Mouse (Mus musculus) midbrain, postnatal 0 days (tissue): ENCODE measurements around the gene Foxs1. TPM values are rescaled to one million over a fixed set of nuclear protein-coding genes. Genes with fewer than 3 reads are reported as not detected.

Source experiments
- ATAC-seq: fragments of 200-750 bp; cut with Nextera tagmentation; 2 replicates; pipeline ENCODE4 v1.8.0; 2017; ENCODE audit warnings: moderate number of reproducible peaks, mild to moderate bottlenecking, moderate TSS enrichment, moderate library complexity; ENCODE audit not compliant: low FRiP score
- DNase-seq: peaks from one replicate; pipeline ENCODE4 v3.0.0-alpha.2; 2015; ENCODE audit warnings: low spot score
- H3K27ac ChIP-seq: fragments of 300-500 bp; sonication (generic); 2 replicates; pipeline ENCODE4 v1.5.1; 2014; ENCODE audit warnings: low read depth, mild to moderate bottlenecking, low read length, mixed read lengths
- H3K27me3 ChIP-seq: fragments of 300-500 bp; sonication (generic); 2 replicates; pipeline ENCODE4 v1.6.1; 2014; ENCODE audit warnings: low read length, control low read depth, mixed read lengths; ENCODE audit not compliant: insufficient read depth
- H3K36me3 ChIP-seq: fragments of 300-500 bp; sonication (generic); 2 replicates; pipeline ENCODE4 v1.6.1; 2014; ENCODE audit warnings: low read length, control low read depth, mixed read lengths; ENCODE audit not compliant: insufficient read depth
- H3K4me1 ChIP-seq: fragments of 300-500 bp; sonication (generic); 2 replicates; pipeline ENCODE4 v1.6.1; 2014; ENCODE audit warnings: mild to moderate bottlenecking, control low read depth, antibody characterized with exemption, low read length, mixed read lengths; ENCODE audit not compliant: insufficient read depth
- H3K4me2 ChIP-seq: fragments of 300-500 bp; sonication (generic); 2 replicates; pipeline ENCODE4 v1.6.1; 2014; ENCODE audit warnings: low read depth, mild to moderate bottlenecking, low read length, mixed read lengths; ENCODE audit not compliant: poor library complexity, severe bottlenecking
- H3K4me3 ChIP-seq: fragments of 300-500 bp; sonication (generic); 2 replicates; pipeline ENCODE4 v1.5.1; 2014; ENCODE audit warnings: low read depth, mild to moderate bottlenecking, low read length, moderate library complexity
- H3K9ac ChIP-seq: fragments of 300-500 bp; sonication (generic); replicated peaks from 2 replicates; pipeline ENCODE4 v1.6.1; 2014; ENCODE audit warnings: mild to moderate bottlenecking, low read length, moderate library complexity, mixed read lengths; ENCODE audit not compliant: poor library complexity, severe bottlenecking
- H3K9me3 ChIP-seq: fragments of 300-500 bp; sonication (generic); 2 replicates; pipeline ENCODE4 v1.6.1; 2016; ENCODE audit warnings: low read length, control low read depth
- CTCF ChIP-seq: IDR thresholded peaks from 2 replicates; pipeline ENCODE4 v1.5.1; 2016; ENCODE audit warnings: antibody characterized with exemption, mild to moderate bottlenecking
- WGBS: fragments of 180-500 bp; shearing (Covaris S2); extraction: QIAGEN DNeasy Blood & Tissue Kit; methylation state at CpG from one replicate; pipeline ENCODE4 v1.1.7; 2014; 5-methylcytosine and 5-hydroxymethylcytosine counted together
- polyA plus RNA-seq: library from polyadenylated mRNA; unstranded; fragments of >200 nt; fragmentation: Nextera tagmentation; extraction: Ambion mirVana; gene quantifications from 2 replicates; pipeline ENCODE4 v1.2.1, GENCODE M21; 2015
- total RNA-seq: library from RNA; depleted of rRNA; stranded (reverse); fragments of >200 nt; gene quantifications from 2 replicates; pipeline ENCODE4 v1.2.3, GENCODE M21; 2014

The Foxs1 gene
- total and polyA plus RNA-seq, 2 experiments from 2014 or later: 2.4 to 4.0 TPM

DNA sequence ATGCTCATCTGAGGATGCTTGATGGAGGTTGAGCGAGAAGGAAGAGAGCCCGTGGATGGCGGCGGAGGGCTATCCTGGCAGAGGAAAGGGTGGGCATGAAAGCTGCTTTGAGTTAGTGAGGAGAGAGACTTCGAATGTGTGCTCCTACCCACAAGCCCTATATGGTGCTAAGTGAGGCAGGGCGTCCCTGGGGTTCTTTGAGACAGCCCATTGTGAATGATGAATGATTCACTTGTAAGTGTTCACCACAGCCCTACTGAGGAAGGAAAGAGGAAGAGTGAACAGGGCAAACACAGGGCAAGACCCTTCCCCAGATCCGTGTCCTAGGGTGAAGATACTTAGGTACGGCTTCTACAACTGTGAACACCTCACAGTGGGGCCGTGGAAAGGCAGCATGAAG lies 6.1 kb downstream of the Foxs1 start:
- no peak for TF ChIP-seq CTCF
- H3K4me1 ChIP-seq: no peaks in the 10 kb centered on the region
- H3K4me2 ChIP-seq: no peak overlapping the region
- no peak for DNase-seq
- no peaks in the 10 kb centered on the region for H3K9me3 ChIP-seq
- H3K36me3 ChIP-seq: no peaks in the 10 kb centered on the region
- H3K27me3 ChIP-seq: no peaks in the 10 kb centered on the region
- H3K4me3 ChIP-seq: no peak overlapping the region
- no peak overlapping the region for H3K27ac ChIP-seq
- WGBS: 78% methylated on average over 9 of the region's 9 CpGs
- no peak for ATAC-seq
- H3K9ac ChIP-seq: no peak overlapping the region

DNA sequence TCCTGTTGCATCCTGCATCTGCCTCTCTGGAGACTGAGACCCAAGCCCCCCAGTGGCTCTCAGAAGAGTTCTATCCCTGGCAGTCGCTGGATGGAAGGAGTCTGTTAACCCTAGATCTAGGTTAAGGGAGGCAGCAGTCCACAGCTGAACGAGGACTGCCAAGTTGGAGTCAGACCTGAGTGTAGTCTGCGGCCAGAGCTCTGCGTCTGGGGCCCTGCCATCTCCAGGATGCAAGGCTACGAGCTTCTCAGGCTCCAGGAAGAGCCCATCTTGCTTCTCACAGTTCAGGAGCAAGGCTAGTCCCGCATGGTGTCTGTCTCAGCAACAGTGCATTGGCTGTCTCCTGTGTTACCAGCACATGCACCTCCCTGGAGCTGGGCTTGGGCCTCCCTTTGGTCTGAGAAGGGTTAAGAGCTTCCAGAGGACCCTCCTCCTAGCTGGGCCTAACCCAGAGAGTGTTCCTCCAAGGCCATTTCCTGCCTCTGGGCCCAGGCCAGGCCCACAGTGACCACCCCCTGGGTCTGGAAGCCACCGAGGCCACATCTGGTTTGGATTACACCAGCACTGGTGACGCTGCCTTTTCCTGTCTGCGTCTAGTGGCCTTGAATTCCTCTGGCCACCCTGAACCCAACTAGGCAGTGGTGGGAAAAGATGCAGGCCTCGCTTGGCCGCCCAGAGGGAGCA lies 7.7 kb downstream of the Foxs1 start:
- DNase-seq: no peak
- H3K4me2 ChIP-seq: no peak overlapping the region
- H3K36me3 ChIP-seq: no peaks in the 10 kb centered on the region
- no peak overlapping the region for H3K9ac ChIP-seq
- H3K4me1 ChIP-seq: no peaks in the 10 kb centered on the region
- H3K4me3 ChIP-seq: no peak overlapping the region
- H3K9me3 ChIP-seq: no peaks in the 10 kb centered on the region
- no peak for ATAC-seq
- H3K27ac ChIP-seq: no peak overlapping the region
- no peaks in the 10 kb centered on the region for H3K27me3 ChIP-seq
- TF ChIP-seq CTCF: no peak
- WGBS: 67% methylated on average over 11 of the region's 11 CpGs

DNA sequence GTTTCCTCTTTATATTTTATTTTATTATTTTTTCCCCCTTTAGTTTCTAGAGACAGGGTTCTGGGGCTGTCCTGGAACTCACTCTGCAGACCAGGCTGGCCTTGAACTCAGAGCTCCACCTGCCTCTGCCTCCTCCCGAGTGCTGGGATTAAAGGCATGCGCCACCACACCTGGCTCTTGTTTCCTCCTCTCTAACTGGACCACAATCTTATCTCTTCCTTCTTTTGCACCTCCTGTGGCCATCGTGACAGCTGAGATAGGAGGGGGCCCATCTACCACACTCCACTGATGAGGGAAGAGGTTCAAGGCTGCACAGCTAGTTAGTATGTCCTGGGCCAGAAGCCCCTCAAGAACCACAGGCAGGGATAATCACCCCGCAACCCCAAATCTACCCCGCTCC lies 8.5 kb downstream of the Foxs1 start:
- Histone ChIP-seq H3K9ac (no peak overlapping the region), H3K27ac (no peak overlapping the region)
- 95% methylated on average over 5 of the region's 5 CpGs for WGBS

DNA sequence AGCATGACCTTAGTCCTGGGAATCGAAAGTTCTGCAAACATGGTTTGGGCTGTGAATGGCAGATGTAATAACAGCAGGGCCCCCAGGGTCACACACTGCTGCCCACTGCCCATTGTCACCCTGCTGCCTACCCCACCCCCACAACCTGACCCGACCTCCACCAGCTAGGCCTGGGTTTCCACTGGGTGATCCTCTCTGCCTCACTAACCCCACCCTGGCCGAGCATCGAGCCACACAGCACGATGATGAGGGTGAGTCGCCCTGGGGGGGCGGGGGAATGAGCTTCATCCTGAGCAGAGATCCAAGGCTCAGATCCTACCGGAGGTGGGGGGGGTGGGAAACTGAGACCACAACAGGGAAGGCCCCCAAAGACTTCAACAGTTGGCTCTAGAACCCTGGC lies 8.9 kb downstream of the Foxs1 start:
- Histone ChIP-seq H3K4me2 (no peak overlapping the region), H3K4me3 (no peak overlapping the region), H3K4me1 (no peaks in the 10 kb centered on the region), H3K9ac (no peak overlapping the region), H3K27me3 (no peaks in the 10 kb centered on the region), H3K36me3 (no peaks in the 10 kb centered on the region), H3K9me3 (no peaks in the 10 kb centered on the region), H3K27ac (no peak overlapping the region)
- no peak for TF ChIP-seq CTCF
- ATAC-seq (no peak), DNase-seq (no peak)
- WGBS: 29% methylated on average over 8 of the region's 8 CpGs

More for the DNA sequence above, 8.5 kb downstream of the Foxs1 start:
- Histone ChIP-seq H3K4me1 (no peaks in the 10 kb centered on the region), H3K9me3 (no peaks in the 10 kb centered on the region), H3K27me3 (no peaks in the 10 kb centered on the region), H3K4me3 (no peak overlapping the region), H3K36me3 (no peaks in the 10 kb centered on the region), H3K4me2 (no peak overlapping the region)
- DNase-seq (no peak), ATAC-seq (no peak)
- no peak for TF ChIP-seq CTCF

DNA sequence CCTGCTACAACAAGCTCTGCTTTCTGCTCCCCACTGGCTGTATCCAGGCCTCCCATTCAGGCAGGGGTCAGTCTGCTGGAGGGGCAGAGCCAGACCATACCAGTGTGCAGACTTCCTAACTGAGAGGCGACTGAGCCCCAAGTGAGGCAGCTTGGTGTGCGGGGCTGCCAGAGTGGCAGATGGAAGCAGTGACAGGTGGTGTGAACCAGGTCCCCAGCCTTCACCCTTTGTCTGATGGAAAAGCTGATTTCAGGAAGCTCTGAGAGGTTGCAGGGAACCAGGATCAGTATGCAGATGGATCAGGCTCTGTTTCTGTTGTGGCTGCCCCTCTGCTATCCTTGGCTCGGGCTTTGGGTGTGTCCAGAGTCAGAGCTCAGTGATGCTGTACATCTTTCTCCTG lies 9.4 kb downstream of the Foxs1 start:
- Histone ChIP-seq H3K4me2 (no peak overlapping the region), H3K9ac (no peak overlapping the region), H3K36me3 (no peaks in the 10 kb centered on the region), H3K4me1 (no peaks in the 10 kb centered on the region), H3K27me3 (no peaks in the 10 kb centered on the region), H3K27ac (no peak overlapping the region), H3K9me3 (no peaks in the 10 kb centered on the region), H3K4me3 (no peak overlapping the region)
- DNase-seq (no peak), ATAC-seq (no peak)
- TF ChIP-seq CTCF: no peak
- WGBS: 71% methylated on average over 3 of the region's 3 CpGs

DNA sequence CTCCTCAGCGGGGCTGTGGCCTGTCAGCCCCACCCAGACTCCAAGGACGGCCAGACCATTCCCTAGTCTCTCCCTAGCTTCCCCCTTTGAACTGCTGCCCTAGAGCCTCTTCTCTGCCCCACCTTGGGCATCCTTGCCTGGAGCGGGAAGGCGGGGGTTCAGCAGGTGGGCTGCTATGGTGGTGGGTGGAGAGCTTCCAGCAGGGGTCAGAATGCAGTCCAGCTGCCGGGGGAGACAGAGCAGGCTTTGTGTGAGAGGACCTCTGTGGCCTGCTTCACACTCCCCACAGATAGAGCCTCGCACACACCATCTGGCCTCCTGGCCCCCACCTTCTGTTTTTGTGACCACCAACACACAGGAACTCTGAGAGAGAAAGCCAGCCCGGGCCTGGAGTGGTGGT lies 10.6 kb downstream of the Foxs1 start:
- no peak for ATAC-seq
- H3K4me1 ChIP-seq: no peaks in the 10 kb centered on the region
- 40% methylated on average over 6 of the region's 7 CpGs for WGBS
- H3K4me2 ChIP-seq: no peak overlapping the region
- H3K9ac ChIP-seq: no peak overlapping the region
- no peaks in the 10 kb centered on the region for H3K36me3 ChIP-seq
- no peak for DNase-seq
- H3K27ac ChIP-seq: no peak overlapping the region
- TF ChIP-seq CTCF: no peak; the same call in 1 of the 2 replicates
- no peaks in the 10 kb centered on the region for H3K9me3 ChIP-seq
- no peaks in the 10 kb centered on the region for H3K27me3 ChIP-seq
- H3K4me3 ChIP-seq: no peak overlapping the region
